Mouse (Mus musculus): Measurements from ENCODE around the gene Tnk1. TPM values are rescaled to one million over a fixed set of nuclear protein-coding genes. Genes with fewer than 3 reads are reported as not detected.

Gene Tnk1
- polyA plus RNA-seq, 1 experiment from 2014 or later = 3.1 TPM

DNA sequence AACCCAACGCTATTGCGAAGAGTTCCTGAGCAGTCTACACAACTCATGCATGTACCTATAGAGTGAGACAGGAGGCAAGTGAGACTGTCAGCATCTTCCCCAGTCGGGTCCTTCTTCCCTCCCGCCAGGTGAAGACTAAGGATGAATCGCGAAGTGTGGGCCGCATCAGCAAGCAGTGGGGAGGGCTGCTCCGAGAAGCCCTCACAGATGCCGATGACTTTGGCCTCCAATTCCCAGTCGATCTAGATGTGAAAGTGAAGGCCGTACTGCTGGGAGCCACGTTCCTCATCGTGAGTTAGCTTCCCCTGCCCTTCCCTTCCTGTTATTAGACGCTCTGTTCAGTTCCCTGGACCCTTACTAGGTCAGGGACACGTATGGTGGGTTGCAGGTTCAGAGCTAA is 8.6 kb downstream of the Tnk1 start:
- no peak overlapping the region for H3K4me3 ChIP-seq
- WGBS = 93% methylated on average over 15 of the region's 15 CpGs
- H3K27ac ChIP-seq (replicated peaks) = no peak overlapping the region
- no peak for DNase-seq (ENCODE audit: low spot score)
- H3K36me3 ChIP-seq (replicated peaks) = peaks cover 57% of the 10 kb centered on the region
- H3K4me1 ChIP-seq = peaks cover 46% of the 10 kb centered on the region
- H3K9me3 ChIP-seq = no peaks in the 10 kb centered on the region
- no peaks in the 10 kb centered on the region for H3K27me3 ChIP-seq (replicated peaks; ENCODE audit: low read depth, poor library complexity, severe bottlenecking)

DNA sequence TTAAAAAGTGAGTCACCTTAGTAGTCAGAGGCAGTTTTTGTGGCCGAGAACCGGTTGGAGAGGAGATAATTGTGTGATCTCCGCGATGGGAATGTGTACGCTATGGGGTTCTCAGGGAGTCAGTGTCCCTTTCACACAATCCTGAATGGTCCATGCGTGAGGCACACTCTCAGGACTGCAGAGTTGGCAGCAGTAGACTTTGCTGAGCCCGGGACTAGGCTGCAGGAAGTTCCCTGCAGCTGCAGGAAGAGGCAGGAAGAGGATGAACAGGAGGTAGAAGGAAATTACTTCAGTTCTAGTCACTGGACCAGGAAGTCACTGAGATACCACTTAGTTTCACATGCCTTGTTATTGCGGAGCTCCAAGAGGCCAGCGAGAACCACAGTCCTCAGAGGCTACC is 9.4 kb downstream of the Tnk1 start:
- H3K27me3 ChIP-seq (replicated peaks; ENCODE audit: low read depth, poor library complexity, severe bottlenecking) = no peaks in the 10 kb centered on the region
- no peak for DNase-seq (ENCODE audit: low spot score)
- H3K36me3 ChIP-seq (replicated peaks) = peaks cover 57% of the 10 kb centered on the region
- 93% methylated on average over 9 of the region's 9 CpGs for WGBS
- no peak overlapping the region for H3K27ac ChIP-seq (replicated peaks)
- peaks cover 46% of the 10 kb centered on the region for H3K4me1 ChIP-seq
- H3K9me3 ChIP-seq = no peaks in the 10 kb centered on the region
- peak overlapping the region; percentile 21; the same call in 1 of the 2 replicates for H3K4me3 ChIP-seq

DNA sequence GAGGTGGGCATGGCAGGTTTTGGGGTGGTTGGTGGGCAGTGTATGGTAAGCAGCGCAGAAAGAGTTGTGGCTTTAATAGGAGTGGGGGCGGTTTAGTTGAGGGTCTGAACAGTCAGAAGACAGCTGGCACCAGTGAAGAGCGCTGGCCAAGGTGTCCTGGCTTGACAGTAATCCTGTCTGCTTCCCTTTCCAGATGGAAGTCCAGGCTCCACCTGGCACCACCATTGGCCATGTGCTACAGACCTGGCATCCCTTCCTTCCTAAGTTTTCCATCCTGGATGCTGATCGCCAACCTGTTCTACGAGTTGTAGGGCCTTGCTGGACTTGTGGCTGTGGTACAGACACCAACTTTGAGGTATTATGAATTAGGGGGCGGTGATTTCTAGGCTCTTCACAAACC is 10.5 kb downstream of the Tnk1 start:
- Histone ChIP-seq H3K4me1 (peaks cover 39% of the 10 kb centered on the region), H3K4me3 (peak overlapping the region; percentile 79), H3K27ac (replicated peaks) (peak overlapping the region; percentile 94; the same call in 1 of the 2 replicates), H3K36me3 (replicated peaks) (peaks cover 55% of the 10 kb centered on the region), H3K9me3 (no peaks in the 10 kb centered on the region), H3K27me3 (replicated peaks; ENCODE audit: low read depth, poor library complexity, severe bottlenecking) (no peaks in the 10 kb centered on the region)
- WGBS = 92% methylated on average over 6 of the region's 6 CpGs
- no peak for DNase-seq (ENCODE audit: low spot score)

DNA sequence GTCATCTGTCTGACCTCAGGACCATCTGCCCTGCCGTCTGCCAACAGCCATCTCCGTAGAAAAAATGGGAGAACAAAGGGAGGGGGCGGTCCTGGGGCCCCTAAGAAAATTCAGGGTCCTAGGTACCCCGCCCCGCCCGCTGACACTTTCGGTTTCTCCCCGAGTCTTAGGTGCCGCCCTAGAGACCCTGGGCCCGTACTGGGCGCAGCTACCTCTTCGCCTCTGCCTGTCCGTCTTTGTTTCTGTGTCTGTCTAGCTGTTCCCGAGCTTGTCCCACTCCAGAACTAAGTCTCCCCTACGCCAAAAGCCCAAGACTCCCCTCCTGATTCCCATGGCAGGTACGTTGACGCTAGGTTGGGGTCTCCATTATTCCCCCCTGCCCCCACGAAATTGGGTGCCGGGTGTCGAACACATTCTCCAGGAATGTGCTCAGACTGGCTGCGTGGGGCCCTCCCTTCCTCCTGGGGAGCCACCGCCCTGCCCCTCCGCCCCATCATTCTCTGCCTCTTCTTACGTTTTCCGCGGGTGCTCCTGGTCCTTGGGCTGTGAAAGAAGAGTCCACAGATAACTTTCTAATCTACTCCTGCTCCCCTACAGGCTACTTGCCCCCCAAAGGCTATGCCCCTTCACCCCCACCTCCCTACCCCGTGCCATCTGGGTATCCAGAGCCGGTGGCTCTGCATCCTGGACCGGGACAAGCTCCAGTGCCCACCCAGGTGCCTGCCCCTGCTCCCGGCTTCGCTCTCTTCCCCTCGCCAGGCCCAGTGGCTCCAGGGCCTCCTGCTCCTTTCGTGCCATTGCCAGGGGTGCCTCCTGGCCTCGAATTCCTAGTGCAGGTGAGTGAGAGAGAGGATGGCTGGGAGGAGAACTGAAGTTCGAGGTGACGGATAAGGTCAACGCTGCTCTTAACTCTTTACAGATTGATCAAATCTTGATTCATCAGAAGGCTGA is 11.5 kb downstream of the Tnk1 start:
- H3K9me3 ChIP-seq = no peaks in the 10 kb centered on the region
- 12% methylated on average over 37 of the region's 37 CpGs for WGBS
- H3K4me1 ChIP-seq = peaks cover 38% of the 10 kb centered on the region
- no peaks in the 10 kb centered on the region for H3K27me3 ChIP-seq (replicated peaks; ENCODE audit: low read depth, poor library complexity, severe bottlenecking)
- peak overlapping the region; percentile 79 for H3K4me3 ChIP-seq
- H3K27ac ChIP-seq (replicated peaks) = peak overlapping the region; percentile 94
- peak; percentile 61 for DNase-seq (ENCODE audit: low spot score)
- peaks cover 45% of the 10 kb centered on the region for H3K36me3 ChIP-seq (replicated peaks)

DNA sequence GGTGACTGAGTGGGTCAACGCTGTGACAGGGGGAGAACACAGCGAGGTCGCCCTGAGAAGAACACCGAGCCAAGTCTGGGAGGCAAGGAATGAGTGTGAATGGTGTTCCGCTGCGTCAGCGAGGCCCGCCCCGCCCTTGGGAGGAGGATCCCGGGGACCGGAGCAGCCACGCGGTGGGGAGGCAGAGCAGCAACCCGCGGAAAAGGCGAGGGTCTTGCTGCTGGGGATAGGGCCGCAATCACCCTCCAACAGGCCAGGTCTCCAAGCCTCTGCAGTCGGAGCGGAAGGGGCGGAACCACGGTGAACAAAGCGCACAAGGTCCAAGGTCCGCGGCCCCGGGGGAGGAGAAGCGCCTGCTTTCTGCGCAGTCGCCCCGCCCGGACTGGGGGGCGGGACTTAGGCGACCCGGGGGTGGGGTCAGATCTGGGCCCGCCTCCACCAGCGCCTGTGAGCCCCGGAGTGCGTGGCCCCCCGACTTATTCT is 12.3 kb downstream of the Tnk1 start, which contains the start of gene Plscr3:
Gene Plscr3 (plus strand): TSS at position 179 of the 483 bp plus-strand sequence.
- Histone ChIP-seq H3K9me3 (no peaks in the 10 kb centered on the region), H3K4me1 (peaks cover 38% of the 10 kb centered on the region), H3K27me3 (replicated peaks; ENCODE audit: low read depth, poor library complexity, severe bottlenecking) (no peaks in the 10 kb centered on the region), H3K27ac (replicated peaks) (peak within 1 kb of the TSS; percentile 94), H3K36me3 (replicated peaks) (peaks cover 37% of the 10 kb centered on the region), H3K4me3 (peak within 1 kb of the TSS; percentile 79)
- WGBS = under 1% methylated on average over 38 of the region's 38 CpGs
- peak; percentile 97 for DNase-seq (ENCODE audit: low spot score)

DNA sequence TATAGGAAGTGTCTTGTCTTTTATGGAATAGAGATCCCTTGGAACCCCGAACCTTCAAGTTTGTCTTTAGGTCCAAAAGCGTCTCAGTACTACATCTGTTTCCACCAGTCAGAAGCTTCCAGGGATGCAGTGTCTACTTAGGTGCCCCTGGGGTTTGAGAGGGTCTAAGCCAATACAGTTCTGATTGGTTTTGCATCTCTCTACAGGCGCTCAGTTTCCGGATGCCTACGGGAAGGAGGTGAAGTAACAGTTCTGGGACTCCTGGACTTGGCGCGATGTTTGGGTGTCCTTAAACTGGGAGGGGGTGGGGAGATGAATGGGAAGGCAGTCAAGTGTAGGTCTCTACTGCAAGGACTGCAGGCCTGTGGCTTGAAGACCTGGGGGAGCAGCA is 19.8 kb downstream of the Tnk1 start:
- Histone ChIP-seq H3K4me3 (peak overlapping the region; percentile 88), H3K4me1 (peaks cover 55% of the 10 kb centered on the region), H3K9me3 (no peaks in the 10 kb centered on the region), H3K27me3 (replicated peaks; ENCODE audit: low read depth, poor library complexity, severe bottlenecking) (peaks cover 33% of the 10 kb centered on the region), H3K36me3 (replicated peaks) (peaks cover 3% of the 10 kb centered on the region), H3K27ac (replicated peaks) (peak overlapping the region; percentile 90)
- no peak for DNase-seq (ENCODE audit: low spot score)
- under 1% methylated on average over 7 of the region's 7 CpGs for WGBS

DNA sequence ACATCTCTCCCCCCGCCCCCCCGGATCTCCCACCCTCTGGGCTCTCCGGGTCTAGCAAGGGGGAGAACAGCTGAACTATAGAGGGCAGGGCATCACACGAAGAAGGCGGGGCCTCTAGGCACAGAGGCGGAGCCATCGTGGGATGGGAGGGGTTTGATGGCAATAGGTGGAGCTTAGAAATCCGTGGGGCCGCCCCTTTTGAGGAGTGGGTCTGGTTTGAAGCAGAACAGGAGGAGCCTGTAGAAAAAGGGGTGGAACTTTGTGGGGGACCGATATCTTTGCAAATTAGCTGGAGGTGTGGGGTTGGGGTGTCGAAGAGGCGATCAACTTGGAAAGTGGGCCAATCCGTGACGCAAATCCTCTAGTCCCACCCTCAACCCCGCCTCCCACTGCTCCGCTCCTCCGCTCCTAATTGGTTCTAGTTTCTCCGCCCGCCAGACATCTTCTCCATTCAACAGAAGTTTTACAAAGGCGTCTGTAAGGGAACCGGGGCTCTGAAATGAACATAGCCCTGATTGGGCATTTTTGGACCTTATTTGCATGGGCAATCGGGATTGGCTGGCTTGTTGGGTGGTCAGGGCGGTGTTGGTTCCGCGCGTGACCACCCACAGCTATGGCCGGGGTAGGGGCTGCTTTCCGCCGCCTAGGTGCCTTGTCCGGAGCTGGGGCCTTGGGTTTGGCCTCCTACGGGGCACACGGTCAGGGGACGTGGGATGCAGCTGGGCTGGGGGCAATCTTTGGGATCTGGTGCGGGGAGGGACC is 20.4 kb downstream of the Tnk1 start, which contains the start of gene Tmem256:
Gene Tmem256 (plus strand): TSS at position 563 of the 762 bp plus-strand sequence.
- Histone ChIP-seq H3K36me3 (replicated peaks) (peaks cover 9% of the 10 kb centered on the region), H3K4me3 (peak within 1 kb of the TSS; percentile 88), H3K9me3 (no peaks in the 10 kb centered on the region), H3K27ac (replicated peaks) (peak within 1 kb of the TSS; percentile 90), H3K27me3 (replicated peaks; ENCODE audit: low read depth, poor library complexity, severe bottlenecking) (peaks cover 38% of the 10 kb centered on the region), H3K4me1 (peaks cover 58% of the 10 kb centered on the region)
- 1% methylated on average over 34 of the region's 34 CpGs for WGBS
- peak; percentile 96 for DNase-seq (ENCODE audit: low spot score)

DNA sequence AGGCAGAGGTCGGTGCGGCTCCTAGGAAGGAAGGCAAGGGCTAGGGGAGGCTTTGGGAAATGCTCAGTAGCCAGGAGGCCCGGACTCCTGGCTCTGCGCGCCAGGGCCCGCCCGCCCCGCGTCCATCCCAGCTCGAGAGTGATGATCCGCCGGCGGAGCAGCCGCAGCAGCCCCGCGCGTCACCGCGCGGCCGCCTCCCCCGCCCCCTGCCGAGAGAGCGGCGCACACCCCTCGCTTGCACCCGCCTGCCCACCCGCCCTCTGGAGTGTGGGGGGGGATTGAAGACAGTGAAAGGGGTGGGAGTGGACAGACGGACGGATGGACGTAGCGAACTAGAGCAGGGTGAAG is 21.0 kb downstream of the Tnk1 start, which contains the start of gene Nlgn2:
Gene Nlgn2 (minus strand): TSS at position 181 of the 348 bp plus-strand sequence.
- peaks cover 15% of the 10 kb centered on the region for H3K36me3 ChIP-seq (replicated peaks)
- no peaks in the 10 kb centered on the region for H3K9me3 ChIP-seq
- peaks cover 58% of the 10 kb centered on the region for H3K4me1 ChIP-seq
- H3K4me3 ChIP-seq = peak within 1 kb of the TSS; percentile 88
- no peak for DNase-seq (ENCODE audit: low spot score)
- WGBS = under 1% methylated on average over 32 of the region's 32 CpGs
- peaks cover 44% of the 10 kb centered on the region for H3K27me3 ChIP-seq (replicated peaks; ENCODE audit: low read depth, poor library complexity, severe bottlenecking)
- peak within 1 kb of the TSS; percentile 90 for H3K27ac ChIP-seq (replicated peaks)

DNA sequence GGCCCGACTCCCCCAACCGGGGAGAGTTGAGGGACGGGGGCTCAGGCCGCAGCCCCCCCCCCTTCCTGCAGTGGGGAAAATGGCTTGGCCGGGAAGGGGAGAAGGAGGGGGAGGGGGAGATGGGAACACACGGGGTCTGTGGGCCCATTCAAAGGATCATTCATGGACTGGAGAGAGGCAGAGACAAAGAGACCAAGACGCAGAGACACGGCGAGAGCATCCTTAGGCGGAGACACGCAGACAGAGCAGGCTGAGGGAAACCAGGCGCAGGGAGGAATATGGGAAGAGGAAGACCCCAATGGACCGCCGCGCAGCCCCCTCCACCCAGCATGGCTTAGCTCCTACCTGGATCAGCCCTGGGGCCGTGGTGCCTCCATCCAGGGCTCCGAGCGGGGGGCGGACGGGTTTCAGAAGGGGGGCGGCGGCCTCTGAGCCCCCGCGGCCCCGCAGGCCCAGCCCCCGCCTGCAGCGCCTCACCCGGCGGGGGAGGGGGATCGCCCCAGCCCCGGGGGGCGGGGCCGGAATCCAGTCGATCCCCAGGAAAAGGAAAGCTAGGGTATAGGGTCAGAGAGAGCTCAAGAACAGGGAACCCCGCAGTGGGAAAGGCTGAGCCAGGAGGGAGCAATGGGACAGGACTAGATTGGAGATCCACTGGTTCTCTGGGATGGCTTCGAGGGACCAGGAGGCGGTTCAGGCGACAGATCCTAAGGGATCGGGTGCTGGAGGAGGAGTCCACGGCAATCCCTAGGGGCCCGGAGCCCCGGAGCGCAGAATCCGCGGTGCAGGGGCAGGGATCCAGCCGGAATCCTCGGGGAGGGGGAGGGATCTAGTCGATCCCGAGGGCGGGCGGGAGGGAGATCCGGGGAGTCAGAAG is 21.6 kb downstream of the Tnk1 start:
- WGBS = 1% methylated on average over 51 of the region's 52 CpGs
- H3K9me3 ChIP-seq = no peaks in the 10 kb centered on the region
- peaks cover 58% of the 10 kb centered on the region for H3K4me1 ChIP-seq
- peaks cover 21% of the 10 kb centered on the region for H3K36me3 ChIP-seq (replicated peaks)
- peak overlapping the region; percentile 90 for H3K27ac ChIP-seq (replicated peaks)
- H3K27me3 ChIP-seq (replicated peaks; ENCODE audit: low read depth, poor library complexity, severe bottlenecking) = peaks cover 49% of the 10 kb centered on the region
- DNase-seq (ENCODE audit: low spot score) = peak; percentile 73
- H3K4me3 ChIP-seq = peak overlapping the region; percentile 88

DNA sequence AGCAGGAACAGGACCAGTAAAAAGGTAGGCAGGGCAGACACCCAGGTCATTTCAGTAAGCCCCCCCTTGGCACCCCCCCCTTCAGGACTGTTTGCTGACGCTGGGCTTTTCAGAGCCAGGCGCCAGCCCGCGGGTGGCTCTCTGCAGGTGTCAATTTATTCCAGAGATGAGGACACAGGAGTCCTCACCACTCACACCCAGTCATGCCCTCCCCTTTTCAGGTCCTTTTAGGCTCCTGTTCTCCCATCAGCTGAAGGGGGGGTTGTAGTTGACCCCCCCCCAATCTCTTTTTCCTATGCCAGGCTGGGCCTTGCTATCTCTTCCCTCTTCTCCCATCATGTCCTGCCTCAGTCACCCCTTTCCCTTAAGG is 22.6 kb downstream of the Tnk1 start:
- Histone ChIP-seq H3K36me3 (replicated peaks) (peaks cover 31% of the 10 kb centered on the region), H3K4me1 (peaks cover 62% of the 10 kb centered on the region), H3K27ac (replicated peaks) (peak overlapping the region; percentile 90), H3K4me3 (peak overlapping the region; percentile 88), H3K9me3 (no peaks in the 10 kb centered on the region), H3K27me3 (replicated peaks; ENCODE audit: low read depth, poor library complexity, severe bottlenecking) (peaks cover 49% of the 10 kb centered on the region)
- WGBS = 4% methylated on average over 4 of the region's 4 CpGs
- DNase-seq (ENCODE audit: low spot score) = no peak

DNA sequence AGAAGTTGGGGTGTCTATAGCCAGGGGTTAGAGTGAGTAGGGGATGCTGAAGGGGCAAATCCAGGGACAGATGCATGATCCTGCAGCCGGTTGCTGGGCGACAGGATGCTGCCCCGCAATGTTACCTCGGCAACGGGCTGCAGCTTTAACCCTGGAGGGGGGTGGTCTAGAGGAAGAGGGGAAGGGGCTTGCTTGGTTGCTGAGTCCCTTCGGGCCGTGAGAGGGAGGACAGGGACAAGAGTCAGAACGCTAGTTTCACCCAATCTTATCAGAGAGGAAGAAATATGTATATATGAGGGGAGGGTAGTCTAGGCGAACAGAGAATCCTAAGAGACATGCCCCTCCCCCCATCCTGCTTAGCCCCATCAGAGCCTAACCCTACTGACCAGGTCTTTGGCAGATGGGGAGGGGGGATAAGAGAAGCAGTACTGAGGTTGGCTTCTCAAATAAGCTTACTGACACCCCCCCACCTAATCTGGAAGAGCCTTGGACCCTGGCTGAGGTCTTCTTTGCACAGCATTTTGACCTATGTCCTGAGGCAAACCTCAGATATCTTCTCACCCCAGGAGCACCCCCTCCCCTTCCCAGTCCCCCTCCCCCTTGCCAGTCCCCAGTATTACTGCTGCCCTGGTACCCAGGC is 23.1 kb downstream of the Tnk1 start:
- Histone ChIP-seq H3K9me3 (no peaks in the 10 kb centered on the region), H3K27me3 (replicated peaks; ENCODE audit: low read depth, poor library complexity, severe bottlenecking) (peaks cover 49% of the 10 kb centered on the region), H3K4me1 (peaks cover 64% of the 10 kb centered on the region), H3K4me3 (peak overlapping the region; percentile 88), H3K36me3 (replicated peaks) (peaks cover 34% of the 10 kb centered on the region), H3K27ac (replicated peaks) (peak overlapping the region; percentile 90; the same call in 1 of the 2 replicates)
- 5% methylated on average over 9 of the region's 9 CpGs for whole genome bisulfite sequencing
- peak; percentile 66 for DNase-seq (ENCODE audit: low spot score)

All from embryonic facial prominence, embryonic 10.5 days (tissue).